Mouse (Mus musculus) cortical plate, adult 2 months (tissue): Measurements from ENCODE around the gene Wdr24.

Experiments
- CTCF ChIP-seq: fragments of 200-500 bp; IDR thresholded peaks from 2 replicates; pipeline ENCODE4 v1.5.1; 2011; ENCODE audit warnings: mild to moderate bottlenecking, control low read depth, low read length; ENCODE audit not compliant: insufficient read depth; ENCODE audit errors: extremely low read depth
- POLR2A ChIP-seq: fragments of 200-500 bp; IDR thresholded peaks from 2 replicates; pipeline ENCODE4 v1.6.1; 2011; ENCODE audit warnings: mild to moderate bottlenecking, low read length, control low read depth; ENCODE audit not compliant: insufficient read depth; ENCODE audit errors: extremely low read depth

- TF ChIP-seq CTCF (no peak), POLR2A (no peak)
These were observed 40.9 kb downstream of the Wdr24 start for GRCm38 (mm10) chr17:25864311-25864710.
